Mouse (Mus musculus) lung, adult 18-20 months (tissue): ENCODE results near the gene Lmnb2.

Experiments used
- DNase-seq, 2 experiments: peaks; one replicate each; pipeline ENCODE4 v3.0.0; 2022; ENCODE audit warnings: mixed read lengths in 2 of 2

Lmnb2 gene

DNA sequence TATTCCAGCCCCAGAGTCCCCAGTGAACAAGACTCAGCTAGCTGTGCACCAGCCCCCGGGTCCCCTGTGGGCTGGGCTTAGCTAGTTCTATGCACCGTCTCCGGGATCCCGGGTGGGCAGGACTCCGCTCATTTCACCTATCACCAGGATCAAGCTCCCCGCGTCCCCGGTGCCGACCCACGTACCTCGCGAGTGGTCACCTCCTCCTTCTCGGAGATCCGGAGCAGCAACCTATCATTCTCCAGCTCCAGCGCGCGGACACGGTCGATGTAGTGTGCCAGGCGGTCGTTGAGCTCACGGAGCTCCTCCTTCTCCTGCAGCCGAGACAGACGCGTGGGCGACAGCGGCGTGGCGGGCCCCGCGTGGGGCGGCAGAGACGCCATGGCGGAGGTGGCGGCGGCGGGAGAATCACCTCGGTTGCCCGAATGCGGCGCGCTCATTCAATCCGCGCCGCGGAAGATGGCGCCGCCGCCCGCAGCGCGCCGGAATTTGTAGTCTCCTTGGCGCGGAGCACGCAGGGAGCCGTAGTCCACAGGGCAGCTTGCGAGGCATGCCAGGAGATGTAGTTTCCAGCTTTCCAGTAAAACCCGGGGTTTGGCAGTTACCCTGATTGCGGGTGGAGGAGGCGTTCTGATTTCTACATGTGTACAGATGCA, at the start of gene Lmnb2:
TSS of gene Lmnb2 (minus strand) at position 467 of the 656 bp plus-strand sequence.
- DNase-seq: peak; percentile 66 to 70

DNA sequence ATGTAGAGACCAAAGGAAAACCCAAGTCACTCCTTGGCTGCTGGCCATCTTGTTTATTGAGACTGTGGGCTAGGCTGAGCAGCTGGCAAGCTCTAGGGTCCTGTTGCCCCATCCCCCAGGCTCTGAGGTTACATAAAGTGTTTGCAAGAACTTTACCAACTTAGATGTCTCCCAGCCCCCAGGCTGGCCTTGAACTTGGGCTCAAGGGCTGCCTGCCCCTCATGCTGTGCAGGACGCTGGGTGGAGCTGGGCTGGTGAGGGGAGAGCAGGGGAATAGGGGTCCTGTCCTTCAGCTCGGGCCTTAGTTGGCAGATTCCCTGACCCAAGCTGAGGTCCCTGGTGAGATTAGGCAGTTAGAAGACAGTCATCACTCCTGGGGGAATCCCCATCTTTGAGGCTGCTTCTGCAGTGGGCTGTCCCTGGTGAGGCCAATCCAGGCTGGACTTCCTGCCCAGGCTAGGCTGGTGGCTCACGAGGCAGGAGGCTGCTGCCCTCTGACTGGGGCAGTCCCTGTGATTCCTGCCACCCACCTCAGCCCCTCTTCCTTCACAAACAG, 49.1 kb upstream of the Lmnb2 start:
- no peak for DNase-seq

DNA sequence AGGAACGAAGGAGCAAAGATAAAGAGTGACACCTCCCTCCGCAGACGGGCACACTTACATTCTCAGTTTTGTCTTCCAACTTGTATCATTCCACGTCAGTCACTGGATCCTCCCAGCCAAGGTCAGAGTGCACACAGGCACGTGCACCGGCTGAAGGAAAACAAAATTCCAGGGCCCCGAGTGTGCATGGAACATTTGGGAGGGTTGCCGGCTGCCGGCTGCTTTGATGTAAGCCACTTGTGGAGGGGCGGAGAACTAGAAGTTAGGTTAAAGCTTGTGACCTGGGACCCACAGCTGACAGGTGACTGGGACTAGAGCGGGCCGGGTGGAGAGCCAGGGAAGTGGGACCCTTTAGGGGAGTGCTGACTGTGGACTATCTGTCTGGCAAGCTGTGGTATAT, 48.3 kb upstream of the Lmnb2 start:
- peak; percentile 77 to 83 for DNase-seq

DNA sequence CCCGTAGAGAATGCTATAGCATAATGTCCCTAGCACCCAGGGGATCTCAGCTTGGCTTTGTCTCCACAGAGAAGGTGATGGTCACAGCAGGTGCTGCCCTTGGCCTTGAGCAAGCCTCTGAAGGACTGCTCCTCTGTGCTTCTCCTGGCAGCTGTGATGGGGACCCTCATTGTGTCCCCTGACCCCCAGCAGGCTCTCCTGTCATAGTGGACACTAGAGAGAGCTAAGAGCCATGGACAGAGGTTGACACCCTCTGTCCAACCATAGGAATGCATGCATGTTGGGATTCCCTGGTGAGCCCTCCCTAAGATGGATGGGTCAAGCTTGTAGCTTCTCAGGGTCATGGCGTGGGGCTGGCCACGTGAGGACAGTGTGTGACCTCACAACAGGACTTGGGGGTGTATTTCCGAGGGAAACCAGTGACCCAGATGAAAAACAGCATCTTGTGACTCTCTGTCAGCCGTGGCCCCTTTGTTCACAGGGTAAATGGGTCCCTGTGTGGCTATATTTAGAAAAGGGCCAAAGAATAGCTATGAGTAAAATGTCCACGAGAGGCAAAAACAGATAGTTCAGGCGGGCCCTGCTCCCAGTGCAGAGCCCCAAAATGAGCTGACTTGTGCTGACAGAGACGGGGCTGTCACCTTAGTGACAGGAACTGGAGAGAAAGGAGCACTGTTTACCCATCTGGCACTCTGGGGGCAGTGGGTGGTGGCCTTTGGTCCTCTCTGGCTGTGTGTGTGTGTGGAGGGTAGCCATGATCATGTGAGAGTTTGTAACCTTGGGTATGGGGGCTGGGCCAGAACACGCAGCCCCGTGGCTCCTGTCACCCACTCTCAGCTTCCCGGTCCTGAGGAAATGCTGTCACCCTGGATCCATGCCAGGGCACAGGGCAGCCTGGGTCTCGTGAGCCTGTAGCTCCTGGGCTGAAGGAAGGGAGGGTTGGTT, 45.3 kb upstream of the Lmnb2 start:
- peak; percentile 87 to 93 for DNase-seq

DNA sequence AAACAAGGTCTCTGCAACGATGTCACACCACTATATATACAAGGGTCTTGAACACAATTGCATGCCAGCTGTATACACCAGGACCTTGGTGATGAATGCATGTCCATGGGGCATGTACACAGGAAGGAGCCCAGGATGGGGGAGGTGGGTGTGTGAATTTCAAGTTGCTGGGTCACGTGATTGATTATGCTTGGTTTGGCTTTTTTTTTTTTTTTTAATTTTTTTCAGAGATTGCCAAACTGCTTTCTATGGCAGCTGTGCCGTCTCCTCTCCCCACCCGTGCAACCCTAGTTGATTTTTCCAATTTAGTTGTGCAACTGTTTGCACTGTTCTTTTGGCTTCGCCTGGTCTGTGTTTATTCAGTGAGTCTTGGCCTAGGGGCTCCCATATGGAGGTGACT, 44.5 kb upstream of the Lmnb2 start:
- DNase-seq: peak; percentile 57 to 76

DNA sequence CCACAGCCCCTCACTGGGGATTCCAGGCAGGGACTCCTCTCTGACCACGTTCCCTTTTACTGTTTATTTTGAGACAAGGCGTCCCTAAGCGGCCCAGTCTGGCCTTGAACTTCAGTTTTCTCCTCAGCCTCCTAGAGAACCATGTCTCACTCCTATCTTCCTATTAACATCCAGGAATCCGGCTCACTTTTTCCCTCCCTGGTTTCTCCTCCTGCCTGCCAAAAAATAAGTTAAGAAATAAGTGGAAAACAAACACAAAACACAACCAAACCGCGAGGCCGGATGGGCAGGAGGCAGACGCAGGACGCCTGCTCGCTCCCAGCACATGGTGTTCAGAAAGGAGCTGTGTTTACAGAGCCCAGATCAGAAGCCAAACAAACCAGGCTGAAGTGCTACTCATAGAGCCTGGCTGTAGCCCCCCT, 44.0 kb upstream of the Lmnb2 start:
- peak; percentile 82 to 90 for DNase-seq

DNA sequence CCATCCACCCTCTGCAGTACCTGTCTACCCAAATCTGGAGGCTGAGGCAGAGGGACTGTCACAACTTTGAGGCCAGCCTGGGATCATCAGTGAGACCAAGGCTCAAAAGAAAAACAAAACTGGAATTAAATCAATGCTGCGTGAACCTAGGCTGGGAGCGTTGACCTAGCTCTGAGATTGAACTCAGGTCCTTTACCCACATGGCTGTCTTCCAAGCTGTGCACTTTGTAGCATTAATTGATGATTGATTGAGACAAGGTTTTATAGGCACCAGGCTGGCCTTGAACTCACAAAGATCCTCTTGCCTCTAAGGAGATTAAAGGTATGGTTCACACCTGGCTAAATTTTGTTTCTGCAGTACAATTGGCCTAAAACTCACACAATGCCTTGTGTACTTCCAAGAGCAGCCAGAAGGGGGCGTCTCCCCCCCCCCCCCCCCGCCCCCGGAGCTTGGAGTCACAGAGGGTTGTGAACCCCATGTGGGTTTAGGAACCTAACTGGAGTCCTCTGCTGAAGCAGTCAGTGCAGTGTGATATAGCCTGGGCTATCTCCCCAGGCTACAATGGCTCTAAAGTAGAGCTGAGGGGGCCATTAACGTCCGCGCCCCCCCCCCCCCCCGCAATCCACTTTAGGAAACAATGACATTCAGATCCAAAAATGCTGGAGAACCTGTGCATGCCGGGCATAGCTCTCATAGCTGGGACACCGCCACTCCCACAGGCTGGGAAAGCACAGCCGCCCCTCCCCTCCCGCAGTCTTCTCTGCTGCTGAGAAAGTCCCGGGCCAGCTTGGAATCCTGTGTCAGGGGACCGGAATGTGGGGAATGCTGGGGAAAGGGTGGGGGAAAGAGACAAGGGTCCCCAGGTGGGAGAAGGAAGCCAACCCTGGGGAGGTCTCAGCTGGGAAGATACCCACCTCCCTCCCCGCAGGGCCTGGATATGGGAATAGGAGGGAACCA, 42.8 kb upstream of the Lmnb2 start:
- DNase-seq: peak; percentile 91 to 92

DNA sequence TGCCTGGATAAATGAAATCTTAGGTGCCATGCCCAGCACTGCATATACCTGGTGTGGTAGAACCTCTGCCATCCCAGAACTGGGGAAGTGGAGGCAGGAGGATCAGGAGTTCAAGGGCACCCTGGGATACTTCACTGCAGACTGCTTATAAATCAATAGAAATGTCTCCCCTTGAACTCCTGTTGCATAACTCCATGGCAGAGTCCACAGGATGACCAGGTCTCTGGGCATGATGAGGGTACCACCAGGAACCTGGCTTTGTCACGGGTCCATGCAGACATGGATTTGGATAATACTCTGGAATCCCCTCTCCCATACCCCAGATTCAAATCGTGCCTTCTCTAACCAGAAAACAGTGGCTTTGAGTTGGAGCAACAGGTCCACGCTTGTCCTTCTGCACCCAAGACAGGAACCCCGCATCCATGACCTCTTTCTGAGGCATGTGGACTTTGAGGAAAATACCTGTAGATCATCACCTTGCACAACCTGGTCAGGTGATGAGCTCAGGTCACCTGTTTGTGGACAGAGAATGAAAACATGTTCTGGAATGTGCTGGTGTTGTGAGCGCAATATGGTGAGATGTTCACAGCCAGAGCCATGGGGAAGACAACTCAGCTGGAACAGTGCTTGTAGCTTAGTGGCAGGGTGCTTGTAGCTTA, 41.1 kb upstream of the Lmnb2 start:
- DNase-seq: no peak

DNA sequence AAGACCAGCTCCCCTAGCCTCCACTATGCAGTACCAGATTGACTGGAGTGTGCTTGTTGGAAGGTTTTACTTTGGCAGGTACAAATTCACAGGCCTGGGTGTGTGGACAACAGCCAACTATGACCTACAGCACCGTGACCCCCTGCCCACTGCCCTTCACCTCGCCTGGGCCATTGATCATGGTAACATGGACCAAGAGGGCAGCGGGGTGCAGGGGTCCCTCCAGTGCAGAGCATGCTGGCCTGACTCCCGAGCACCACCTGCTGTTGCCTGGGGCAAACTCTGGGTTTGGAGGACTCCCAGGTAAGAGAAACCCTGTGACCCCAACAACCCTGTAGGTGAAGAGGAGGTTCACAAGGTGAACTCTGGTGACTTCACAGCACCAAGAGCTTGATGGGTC, 39.7 kb upstream of the Lmnb2 start:
- DNase-seq: no peak

DNA sequence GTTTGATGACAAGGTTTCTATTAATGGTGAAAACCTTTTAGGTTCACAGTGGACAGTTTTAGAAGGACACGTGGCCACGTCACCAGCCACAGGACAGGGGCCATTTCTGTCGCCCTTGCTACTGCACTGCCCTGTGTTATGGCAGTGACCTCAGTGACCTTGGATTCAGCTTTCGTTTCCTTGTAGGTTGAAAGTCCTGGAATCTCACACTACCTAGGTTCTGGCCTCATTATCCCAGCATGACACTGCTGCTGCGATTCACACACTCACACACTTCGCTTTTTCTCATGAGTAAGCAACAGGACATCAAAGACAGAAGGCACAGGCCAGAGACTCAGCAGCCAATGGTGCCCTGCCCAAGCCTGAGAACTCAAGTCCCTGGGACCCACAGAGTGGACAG, 38.9 kb upstream of the Lmnb2 start:
- DNase-seq: no peak

DNA sequence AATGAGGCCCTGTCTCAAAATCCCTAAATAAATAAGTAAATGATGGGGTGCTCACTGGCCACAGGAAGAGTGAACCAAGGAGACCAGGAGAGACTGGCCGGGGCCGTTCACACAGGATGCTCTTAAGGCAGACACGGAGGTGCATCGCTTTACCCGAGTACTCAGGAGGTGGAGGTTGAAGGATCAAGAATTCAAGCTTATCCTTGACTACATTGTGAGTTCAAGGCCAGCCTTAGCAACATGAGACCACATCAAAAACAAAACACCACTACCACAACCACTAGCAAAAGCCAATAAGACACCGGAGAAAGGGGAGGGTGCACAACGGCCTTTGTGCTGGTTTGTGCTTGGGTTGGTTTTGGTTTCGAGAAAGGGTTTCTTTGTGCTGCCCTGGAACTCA, 38.3 kb upstream of the Lmnb2 start:
- DNase-seq: no peak

DNA sequence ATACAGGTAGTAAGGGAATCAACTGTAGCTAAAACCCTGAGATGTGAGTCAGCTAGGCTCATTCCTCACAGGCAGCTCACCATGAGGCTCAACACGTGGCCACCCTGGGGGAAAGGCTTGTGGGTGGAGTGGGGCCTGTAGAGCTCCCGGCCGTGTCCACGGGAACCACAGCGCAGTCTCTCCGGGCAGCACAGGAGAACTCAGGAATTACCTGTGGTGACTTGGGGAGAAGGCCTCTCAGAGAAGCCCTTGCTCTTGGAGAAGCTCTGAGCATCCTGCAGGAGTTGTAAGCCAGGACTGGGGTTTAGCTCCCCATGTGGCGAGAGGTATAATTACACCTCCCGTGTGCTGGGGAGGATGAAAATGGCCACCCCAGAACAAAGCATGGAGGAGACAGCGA, 37.5 kb upstream of the Lmnb2 start:
- peak; percentile 64 to 75 for DNase-seq

DNA sequence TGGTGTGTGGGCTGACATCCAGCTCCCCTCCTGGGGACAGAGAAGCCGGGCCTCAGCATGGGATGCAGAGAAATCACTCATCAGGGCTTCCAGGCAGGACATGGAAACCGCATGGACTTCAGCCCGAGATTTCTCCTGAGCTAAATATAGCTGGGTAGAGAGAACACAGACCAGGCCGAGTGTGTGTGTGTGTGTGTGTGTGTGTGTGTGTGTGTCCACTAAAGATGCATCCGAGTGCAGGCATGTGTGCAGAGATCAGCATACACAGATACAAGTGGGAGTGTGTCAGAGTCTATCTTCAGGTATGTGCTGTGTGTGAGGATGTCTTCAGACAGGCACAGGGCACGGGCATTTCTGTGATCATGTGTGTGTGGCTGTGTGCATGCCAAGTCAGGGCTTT, 36.8 kb upstream of the Lmnb2 start:
- DNase-seq: no peak

DNA sequence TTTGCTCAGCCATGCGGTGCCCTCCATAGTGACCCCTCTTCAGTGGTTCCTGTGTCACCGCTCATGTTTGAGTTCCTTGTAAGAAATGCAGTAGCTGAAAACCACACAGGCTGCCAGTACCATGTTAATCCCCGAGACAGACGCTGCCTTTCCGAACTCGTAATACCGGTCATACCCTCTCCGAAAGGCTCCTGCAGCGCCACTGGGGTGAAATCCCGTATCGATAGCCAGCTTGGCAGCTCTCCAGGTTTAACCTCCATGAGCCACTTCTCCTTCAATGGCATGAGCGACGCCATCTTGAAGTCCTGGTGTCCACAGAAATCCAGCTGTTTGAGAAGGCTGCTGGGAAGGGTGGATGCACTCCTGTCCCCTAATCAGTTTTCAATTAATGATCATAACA, 36.4 kb upstream of the Lmnb2 start:
- DNase-seq: no peak

DNA sequence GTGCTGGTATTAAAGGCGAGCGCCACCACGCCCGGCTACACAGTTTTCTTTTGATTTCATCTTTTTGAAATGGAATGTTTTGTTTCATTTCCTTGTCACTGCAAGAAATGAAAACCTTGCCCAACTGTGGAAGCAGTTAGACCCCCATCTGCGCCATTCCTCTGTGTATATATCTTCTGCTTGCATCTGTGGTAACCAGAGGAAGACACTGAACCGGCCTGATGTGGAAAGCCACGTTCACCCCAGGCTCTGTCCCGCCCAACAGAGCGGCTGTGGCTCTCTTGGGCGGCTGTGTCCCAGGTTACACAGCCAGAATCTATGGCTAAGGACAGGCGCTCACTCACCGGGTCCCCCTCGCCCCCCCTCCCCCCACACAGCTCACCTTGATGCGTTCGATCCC, 34.4 kb upstream of the Lmnb2 start:
- no peak for DNase-seq

DNA sequence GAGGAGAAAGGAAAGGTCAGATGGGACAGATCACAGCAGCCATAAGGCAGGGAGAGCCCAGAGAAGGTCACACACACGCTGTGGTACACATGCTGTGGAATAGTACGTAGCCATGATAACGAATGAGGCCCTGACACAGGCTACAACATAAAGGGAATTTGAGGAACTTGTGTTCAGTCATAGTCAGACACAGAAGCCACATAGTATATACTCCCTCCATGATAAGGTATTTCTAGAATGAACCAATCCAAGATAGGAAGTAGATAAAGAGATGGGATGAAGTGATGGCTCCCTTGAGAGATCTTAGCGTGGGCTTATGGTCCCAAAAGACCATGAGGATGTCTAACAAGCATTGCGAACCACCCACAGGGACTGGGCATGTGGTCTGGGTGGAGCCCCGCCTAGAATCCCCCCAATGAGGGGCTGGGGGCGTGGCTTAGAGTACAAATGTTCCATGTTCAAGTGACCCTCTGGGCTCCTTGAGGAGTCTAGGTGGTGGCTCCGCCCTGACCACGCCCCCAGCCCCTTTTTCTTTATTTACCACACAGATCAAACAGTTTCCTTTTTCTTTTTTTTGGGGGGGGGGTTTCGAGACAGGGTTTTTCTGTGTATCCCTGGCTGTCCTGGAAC, 33.8 kb upstream of the Lmnb2 start:
- no peak for DNase-seq

DNA sequence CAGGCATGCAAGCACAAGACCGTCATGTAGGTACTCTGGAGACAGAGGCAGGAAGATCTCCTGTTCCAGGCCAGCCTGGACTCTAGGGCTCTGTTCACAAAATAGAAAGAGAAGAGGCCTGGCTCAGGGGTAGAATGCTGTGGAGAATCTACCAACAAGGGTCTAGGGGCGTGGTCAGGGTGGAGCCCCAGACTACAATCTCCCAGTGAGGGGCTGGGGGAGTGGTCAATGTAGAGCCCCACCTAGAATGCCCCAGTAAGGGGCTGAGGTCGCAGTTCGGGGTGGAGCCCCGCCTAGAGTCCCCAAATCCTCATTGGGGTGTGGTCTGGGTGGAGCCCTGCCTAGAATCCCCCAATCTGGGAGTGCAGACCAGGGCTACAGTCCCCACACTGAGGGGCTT, 32.3 kb upstream of the Lmnb2 start:
- no peak for DNase-seq

DNA sequence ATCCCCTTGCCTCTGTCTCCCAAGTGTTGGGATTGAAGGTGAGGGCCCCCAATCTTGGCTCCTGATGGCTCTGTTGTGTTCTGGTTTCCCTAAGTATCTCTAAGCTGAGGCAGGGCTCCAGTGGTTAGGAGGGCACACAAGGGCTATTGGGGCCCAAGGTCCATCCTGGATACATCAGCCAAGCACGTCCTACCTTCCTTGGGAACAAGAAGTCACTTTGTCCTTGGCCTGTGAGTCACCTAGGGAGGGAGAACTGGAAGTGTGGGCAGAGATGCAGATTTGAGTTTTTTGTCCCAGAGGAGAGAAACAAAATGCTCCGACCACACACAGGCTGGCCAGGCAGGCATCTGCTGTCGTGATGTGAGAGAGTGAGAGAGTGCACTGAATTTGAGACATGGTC, 31.0 kb upstream of the Lmnb2 start:
- DNase-seq: no peak

DNA sequence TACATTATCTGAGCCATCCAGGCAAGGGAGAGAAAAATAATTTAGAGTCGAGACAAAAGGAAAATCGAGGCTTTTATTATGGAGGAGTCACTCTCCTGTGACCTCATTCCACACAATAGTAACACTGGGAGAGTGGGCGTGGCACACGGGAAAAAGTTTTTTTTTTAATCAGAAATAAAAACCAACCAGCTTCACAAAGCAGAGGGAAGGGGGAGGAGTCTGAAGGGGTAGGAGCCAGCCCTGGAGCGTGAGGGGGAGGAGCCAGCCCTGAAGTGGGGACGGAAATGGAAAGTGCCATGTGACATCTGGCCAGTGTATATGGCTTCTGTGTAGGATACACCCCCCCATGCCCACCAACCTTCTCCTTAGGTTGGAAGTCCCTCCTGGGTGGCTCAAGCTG, 30.5 kb upstream of the Lmnb2 start:
- peak; percentile 61 to 76 for DNase-seq

DNA sequence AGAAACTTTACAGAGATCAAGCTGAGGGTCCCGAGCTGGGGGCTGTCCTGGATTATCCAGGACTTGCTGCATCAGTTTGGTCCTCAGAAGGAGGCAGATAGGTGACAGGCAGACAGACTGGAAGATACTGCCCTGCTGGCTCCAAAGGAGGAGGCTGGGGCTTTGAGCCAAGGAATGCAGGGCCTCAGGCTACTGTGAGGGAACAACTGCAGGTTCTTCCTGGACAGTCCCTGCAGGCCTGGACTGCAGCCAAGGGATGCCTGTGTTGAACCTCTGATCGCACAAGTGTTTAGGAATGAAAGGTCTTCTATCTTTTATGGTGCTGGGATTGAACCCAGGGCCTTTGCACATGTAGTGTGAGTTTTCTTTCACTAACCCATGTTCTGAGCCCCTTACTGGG, 29.8 kb upstream of the Lmnb2 start:
- peak; percentile 29 to 60 for DNase-seq

DNA sequence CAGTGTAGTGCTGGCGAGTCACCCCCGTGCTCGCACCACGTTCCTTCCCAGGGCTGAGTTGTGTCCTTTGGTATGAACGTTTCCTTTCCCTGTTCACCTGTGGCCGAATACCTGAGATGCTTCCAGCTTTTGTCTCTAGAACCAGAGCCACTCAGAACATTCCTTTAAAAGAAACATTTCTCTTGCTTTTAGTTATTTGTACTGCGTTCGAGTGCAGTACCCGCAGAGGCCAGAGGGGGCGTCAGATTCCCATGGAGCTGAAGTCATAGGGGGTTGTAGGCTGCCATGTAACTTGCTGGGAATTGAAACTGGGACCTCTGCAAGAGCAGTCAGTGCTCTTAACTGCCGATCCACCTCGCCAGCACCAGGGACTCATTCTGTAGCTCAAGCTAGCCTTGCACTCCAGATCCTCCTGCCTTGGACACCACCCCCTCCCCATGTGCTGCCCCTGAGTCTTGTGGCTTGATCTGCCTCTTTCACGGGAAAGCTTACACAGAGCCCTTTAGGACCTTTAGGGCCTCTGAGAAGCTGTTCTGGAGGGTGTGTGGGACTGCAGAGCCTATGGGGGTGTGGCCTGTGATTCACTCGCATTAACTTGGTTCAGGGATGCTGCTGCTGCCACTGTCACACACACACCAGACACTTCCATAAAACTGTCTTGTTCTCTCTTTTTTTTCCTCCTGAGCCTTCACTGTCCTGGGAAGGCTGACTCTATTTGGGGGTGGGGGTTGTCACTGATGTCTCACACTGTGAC, 28.8 kb upstream of the Lmnb2 start:
- DNase-seq: no peak
